Mouse (Mus musculus) thymus, adult 2 months (tissue): ENCODE measurements around the gene Ncoa5.

Experiments
- CTCF ChIP-seq: fragments of 200-500 bp; IDR thresholded peaks from 2 replicates; pipeline ENCODE4 v1.5.1; 2012; ENCODE audit warnings: mild to moderate bottlenecking, control low read depth, low read length, moderate library complexity, borderline replicate concordance; ENCODE audit not compliant: control insufficient read depth, poor library complexity, insufficient read depth; ENCODE audit errors: extremely low read depth
- POLR2A ChIP-seq: fragments of 200-500 bp; IDR thresholded peaks from 2 replicates; pipeline ENCODE4 v1.6.1; 2012; ENCODE audit warnings: mild to moderate bottlenecking, low read length, control low read depth, moderate library complexity; ENCODE audit not compliant: control insufficient read depth, poor library complexity, insufficient read depth; ENCODE audit errors: extremely low read depth

DNA sequence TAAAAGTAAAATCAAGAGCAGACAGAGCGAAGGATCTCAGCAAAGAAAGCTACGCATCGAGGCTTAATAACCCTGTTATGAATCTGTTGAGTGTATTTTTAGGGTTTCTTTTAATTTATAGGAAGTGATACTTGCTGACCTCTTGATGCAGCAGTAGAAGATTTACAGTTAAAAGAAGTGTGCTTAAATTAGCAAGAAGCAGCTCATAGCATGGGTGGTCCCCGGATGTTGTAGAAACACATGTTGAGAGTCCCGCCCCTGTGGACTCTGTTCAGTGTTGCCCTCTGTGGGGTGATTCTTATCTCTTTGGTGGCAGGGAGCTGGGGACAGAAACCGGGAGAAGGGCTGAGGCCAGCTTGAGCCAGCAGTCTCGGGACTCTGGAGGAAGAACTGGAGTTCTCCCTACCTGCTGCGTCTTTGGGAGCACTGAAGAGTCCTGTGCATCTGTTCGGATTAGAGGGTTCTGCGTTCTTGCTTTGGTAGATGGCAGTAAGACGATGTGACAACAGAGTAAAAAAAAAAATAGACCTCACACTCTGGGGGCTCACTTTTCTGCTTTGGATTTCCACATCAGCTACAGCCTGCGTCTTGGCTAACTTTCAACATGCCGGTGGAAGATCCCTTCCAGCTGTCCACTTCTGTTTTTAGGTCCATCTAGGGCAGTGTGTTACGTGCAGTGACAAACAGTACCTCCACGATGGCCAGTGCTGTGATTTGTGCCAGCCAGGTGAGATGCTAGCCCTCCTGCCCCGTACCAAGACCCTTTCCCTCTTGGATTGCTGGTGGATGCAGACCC, 27.2 kb upstream of the Ncoa5 start:
- TF ChIP-seq POLR2A (no peak), CTCF (no peak)
